Mouse (Mus musculus): ENCODE data around the gene Ngfr.

DNA sequence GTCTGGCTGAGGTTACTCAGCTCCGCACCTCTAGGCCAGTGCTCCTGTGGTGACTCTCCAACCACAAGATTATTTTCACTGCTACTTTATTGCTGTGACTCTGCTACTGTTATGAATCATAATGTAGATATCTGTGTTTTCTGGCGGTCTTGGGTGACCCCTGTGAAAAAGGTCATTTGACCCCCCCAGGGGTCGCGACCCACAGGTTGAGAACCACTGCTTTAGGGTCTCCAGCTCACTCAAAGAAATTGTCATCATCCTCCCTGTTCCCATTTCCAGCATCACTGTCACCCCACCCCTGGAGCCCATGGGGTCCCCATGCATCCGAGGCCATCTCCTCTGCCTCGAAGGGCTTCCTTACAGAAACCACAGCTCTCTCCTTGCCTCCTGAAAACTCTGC is 43.0 kb upstream of the Ngfr start:
- TF ChIP-seq POLR2A (IDR thresholded peaks at IDR 0.05; ENCODE audit: insufficient read depth, low read depth, low read length): no peak
- no peak for TF ChIP-seq CTCF (IDR thresholded peaks at IDR 0.05; ENCODE audit: insufficient read depth, low read depth, low read length)
